Mouse (Mus musculus): ENCODE results near the gene Gabrq.

Gene Gabrq

DNA sequence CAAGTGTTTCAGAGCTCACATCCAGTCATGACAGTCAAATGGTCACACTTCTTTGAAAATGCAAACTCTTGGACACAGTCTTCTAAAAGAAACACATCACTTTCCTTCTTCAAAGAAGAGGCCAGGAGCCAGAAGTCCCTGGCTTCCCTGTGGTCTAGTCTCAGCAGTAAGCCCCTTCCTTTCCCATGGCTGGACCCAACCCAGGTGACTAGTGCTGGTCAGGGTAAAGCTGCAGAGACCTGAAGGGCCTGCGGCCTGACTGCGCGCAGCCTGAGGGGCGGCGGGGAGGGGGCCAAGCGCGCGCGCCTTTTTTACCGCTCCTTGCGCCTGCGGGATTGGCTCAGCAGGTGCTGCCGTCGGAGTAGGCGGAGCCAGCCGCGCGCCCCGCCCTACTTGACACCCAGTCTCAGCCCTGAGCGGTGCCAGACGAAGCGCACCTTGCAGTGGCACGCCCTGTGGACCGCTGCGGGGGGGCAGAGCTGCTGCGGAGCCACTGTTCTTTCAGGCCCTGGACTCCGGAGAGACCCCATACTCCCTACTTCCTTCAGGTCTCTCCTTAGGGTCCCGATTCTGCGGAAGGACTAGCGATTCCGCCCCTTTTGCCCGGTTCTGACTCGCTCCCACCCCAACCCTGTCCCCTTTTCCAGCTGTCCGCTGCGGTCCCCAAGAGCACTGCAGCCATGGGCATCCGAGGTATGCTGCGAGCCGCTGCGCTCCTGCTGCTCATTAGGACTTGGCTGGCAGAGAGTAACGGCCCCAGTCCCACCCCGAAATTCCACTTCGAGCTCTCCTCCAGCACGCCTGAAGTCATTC, at the start of gene Gabrq:
TSS of gene Gabrq (plus strand) at position 403 of the 813 bp plus-strand sequence.
- DNase-seq (ENCODE audit: low read depth in 2 of 2, low spot score in 2 of 2): no peak

DNA sequence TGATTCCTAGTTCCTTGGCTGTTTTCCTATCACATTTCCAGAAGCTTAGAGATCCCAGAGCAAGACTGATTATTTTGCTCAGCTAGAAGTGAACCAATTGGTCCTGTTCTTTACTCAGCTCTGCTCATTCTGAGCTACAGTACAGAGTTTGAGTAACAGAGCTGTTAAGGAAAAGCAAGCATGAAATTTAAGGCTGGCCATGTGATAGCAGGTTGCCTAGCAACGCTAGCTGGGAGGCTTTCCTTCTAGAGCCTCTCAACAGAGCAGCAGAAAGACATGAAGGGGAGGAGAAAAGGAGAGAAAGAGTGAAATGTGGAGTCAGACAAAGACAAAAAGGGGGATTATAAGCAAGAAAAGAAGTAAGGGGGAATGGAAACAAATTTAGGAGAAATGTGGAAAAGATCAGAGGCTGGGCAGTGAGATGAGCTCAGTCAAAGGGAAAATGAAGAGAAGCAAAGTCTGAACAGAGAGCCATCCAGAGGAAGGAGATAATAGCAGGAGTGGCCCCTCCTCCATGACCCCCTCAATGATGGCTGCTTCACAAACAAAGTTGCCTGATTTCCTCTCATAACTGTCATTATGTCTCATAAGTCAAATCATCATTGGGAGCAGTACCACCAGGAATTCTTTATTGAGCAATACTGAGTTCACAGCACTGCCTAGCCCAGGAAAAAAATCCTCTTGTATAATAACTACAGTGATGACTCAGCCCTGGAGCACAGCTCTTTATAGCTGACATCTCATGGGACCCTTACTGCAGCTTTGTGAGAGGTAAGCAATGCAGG, 36.0 kb upstream of the Gabrq start:
- DNase-seq (ENCODE audit: low read depth in 2 of 2, low spot score in 2 of 2): no peak

DNA sequence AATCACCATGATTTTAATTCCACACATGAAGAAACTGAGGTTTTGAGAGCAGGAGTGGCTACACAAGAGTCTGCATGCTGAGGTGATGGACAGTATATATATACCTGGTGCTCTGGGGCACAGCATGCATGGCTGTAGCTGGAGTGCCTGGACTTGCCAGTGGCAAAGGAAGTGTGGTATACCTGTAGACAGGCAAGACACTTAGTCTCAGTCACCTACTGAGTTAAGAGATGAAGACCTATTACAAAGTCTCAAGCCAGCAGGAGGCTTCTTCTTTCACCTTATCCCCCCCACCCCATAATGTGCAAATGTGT, 35.5 kb upstream of the Gabrq start:
- no peak for DNase-seq (ENCODE audit: low read depth in 2 of 2, low spot score in 2 of 2)

DNA sequence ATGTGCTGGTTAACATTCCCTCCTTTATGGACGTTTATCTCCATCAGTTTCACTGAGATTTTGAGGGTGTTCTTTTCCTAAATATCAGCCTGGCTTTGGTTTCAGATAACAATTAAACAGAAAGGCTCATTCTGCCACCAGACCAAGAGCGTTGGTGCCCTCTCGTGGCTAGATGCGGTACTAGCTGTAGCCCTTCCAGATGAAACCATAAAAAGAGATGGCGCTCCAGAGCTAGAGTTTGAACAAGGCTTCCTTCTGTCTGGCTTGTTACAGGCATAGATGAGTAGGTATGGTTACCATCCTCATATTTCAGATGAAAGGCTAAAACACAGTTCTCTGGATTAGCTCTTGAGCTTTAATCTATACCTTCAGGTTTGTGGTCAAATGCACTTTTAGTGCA, 5.4 kb upstream of the Gabrq start:
- peak in 1 of 2 experiments; percentile 24 for DNase-seq (ENCODE audit: low read depth in 2 of 2, low spot score in 2 of 2)

DNA sequence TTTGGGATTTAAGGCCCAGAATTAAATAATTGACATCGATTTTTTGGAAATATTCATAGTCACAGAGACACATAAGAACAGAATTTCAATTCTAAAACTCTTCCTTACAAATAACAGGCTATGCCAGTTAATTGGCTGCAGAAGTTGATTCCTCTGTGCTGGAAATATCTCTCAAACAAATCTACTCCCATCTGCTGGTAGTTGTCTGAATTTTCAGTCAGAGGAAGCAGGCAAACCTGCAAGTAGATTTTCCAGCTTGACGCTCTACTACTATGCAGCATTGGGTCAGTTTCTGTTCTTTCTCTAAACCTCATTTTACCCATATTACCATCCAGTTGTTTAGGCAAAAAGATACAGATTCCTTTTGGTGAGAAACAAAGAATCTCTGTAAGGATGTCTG, 1.7 kb upstream of the Gabrq start:
- DNase-seq (ENCODE audit: low read depth in 2 of 2, low spot score in 2 of 2): no peak

DNA sequence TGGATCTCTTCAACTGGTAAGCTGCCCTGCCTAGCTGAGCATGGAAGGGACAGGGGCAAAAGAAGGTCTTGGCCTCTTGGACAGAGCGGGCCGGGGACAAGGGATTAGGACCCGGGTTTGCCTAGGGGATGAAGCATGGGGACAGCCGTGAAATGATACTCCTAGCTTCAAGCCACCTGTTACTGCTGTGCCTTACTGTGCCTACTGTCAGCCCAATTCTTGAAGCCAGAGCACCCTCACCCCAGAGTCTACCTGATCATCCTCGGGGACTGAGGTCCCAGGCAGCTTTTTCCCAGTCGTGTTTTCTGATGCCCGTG, 569 bp downstream of the Gabrq start:
- no peak for DNase-seq (ENCODE audit: low read depth in 2 of 2, low spot score in 2 of 2)
